Mouse (Mus musculus) heart, postnatal 0 days (tissue): ENCODE measurements at regions not wholly inside any gene's neighbourhood (a gene's known extent, or its start where the extent isn't known, plus 50 kb on each side); places are given as distances from the start of the nearest gene placed in this dataset.

Experiments
- CTCF ChIP-seq: IDR thresholded peaks from 2 replicates; pipeline ENCODE4 v1.5.1; 2016; ENCODE audit warnings: antibody characterized with exemption, control low read depth, low read depth
- EP300 ChIP-seq: IDR thresholded peaks from 2 replicates; pipeline ENCODE4 v1.6.1; 2016; ENCODE audit warnings: antibody characterized with exemption, low read depth

DNA sequence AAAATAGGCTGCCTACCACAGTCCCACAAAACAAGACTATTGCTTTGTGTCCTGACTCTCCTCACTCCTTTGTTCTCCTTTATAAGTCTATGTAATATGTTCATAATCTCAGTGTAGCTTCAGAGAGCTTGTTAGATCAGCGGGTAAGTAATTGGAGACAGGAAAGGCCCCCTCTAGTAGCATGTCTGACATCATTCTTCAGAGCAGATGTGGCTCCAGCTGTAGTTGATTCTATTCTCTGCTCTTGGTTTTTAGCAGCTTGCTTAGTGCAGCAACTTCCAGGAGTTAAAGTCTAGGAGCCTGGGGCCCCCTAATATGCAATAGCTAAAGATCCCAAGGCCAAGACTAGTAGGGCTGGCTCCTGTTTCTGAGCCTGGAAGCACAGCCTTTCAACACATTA is 101.0 kb upstream of the Fggy start:
- TF ChIP-seq CTCF (no peak), EP300 (no peak)
